16 mouse cellular contexts compared by ENCODE assay signal in genomic region chr5:97016842-97017577, GRCm38 (mm10). TPM values are rescaled to one million over a fixed set of nuclear protein-coding genes. Genes with fewer than 3 reads are reported as not detected.
DNase-seq lines count a peak whose midpoint lies in the region; ATAC-seq and TF ChIP-seq lines count a peak whose summit lies in the region.
"Had no signal": no experiment of that assay in that cellular context is flagged by ENCODE, and none has a peak within 500 bp of the region (broad histone marks: within the 10 kb centered on the region; RNA-seq: fewer than 3 reads in every experiment).

No protein-coding gene starts in this region.

- H3K4me2 ChIP-seq in hindbrain, postnatal 0 days (ENCODE audit: low read depth, low read length), result no peak overlapping the region
- H3K4me2 ChIP-seq in midbrain, embryonic 15.5 days, result no peak overlapping the region
- H3K4me2 ChIP-seq: embryonic facial prominence, embryonic 15.5 days; heart, embryonic 13.5 days; limb, embryonic 13.5 days had no signal

- peak; percentile 80 for DNase-seq in heart, adult 11 months
- no peak for DNase-seq in heart, adult 18-20 months
- peak; percentile 41 for DNase-seq in ovary, adult 18-20 months (ENCODE audit: low spot score)
- no peak for DNase-seq in ovary, postnatal 10 days (ENCODE audit: low spot score)
- DNase-seq in hindbrain, postnatal 0 days (ENCODE audit: low spot score), result peak; percentile 54
- DNase-seq in testis, postnatal 14 days (ENCODE audit: low spot score), result peak; percentile 83
- DNase-seq: adrenal gland, adult 2 months; lung, postnatal 10 days; right cerebral cortex, postnatal 25 days; thymus, postnatal 14 days had no signal

- no peaks in the 10 kb centered on the region for H3K36me3 ChIP-seq in hindbrain, postnatal 0 days (ENCODE audit: insufficient read depth, low read length)
- H3K36me3 ChIP-seq in midbrain, embryonic 15.5 days (replicated peaks), result no peaks in the 10 kb centered on the region
- H3K36me3 ChIP-seq: embryonic facial prominence, embryonic 15.5 days; heart, embryonic 13.5 days; limb, embryonic 13.5 days had no signal

- no peak for TF ChIP-seq CTCF in hindbrain, postnatal 0 days (IDR thresholded peaks at IDR 0.05; ENCODE audit: low read depth)

- H3K4me1 ChIP-seq in hindbrain, postnatal 0 days (ENCODE audit: insufficient read depth, low read length), result peaks cover 8% of the 10 kb centered on the region
- H3K4me1 ChIP-seq in midbrain, embryonic 15.5 days, result peaks cover 12% of the 10 kb centered on the region
- H3K4me1 ChIP-seq: embryonic facial prominence, embryonic 15.5 days; limb, embryonic 13.5 days had no signal

- H3K27ac ChIP-seq in hindbrain, postnatal 0 days, result peak overlapping the region; percentile 62
- H3K27ac ChIP-seq in midbrain, embryonic 15.5 days, result no peak overlapping the region
- H3K27ac ChIP-seq: embryonic facial prominence, embryonic 15.5 days; heart, embryonic 13.5 days; kidney, postnatal 0 days; limb, embryonic 13.5 days had no signal

- 56% methylated on average over 9 of the region's 9 CpGs for WGBS in hindbrain, postnatal 0 days
- WGBS in midbrain, embryonic 15.5 days, result 84% methylated on average over 9 of the region's 9 CpGs

- no peak overlapping the region for H3K4me3 ChIP-seq in hindbrain, postnatal 0 days (ENCODE audit: low read length)
- H3K4me3 ChIP-seq in midbrain, embryonic 15.5 days, result no peak overlapping the region
- H3K4me3 ChIP-seq: embryonic facial prominence, embryonic 15.5 days; heart, embryonic 13.5 days; limb, embryonic 13.5 days had no signal

- no peak overlapping the region for H3K9ac ChIP-seq in hindbrain, postnatal 0 days (replicated peaks; ENCODE audit: low read length)
- H3K9ac ChIP-seq in midbrain, embryonic 15.5 days, result no peak overlapping the region
- H3K9ac ChIP-seq: embryonic facial prominence, embryonic 15.5 days; heart, embryonic 13.5 days; limb, embryonic 13.5 days had no signal

- H3K27me3 ChIP-seq in hindbrain, postnatal 0 days (ENCODE audit: insufficient read depth, low read length), result no peaks in the 10 kb centered on the region
- no peaks in the 10 kb centered on the region for H3K27me3 ChIP-seq in midbrain, embryonic 15.5 days (replicated peaks)
- H3K27me3 ChIP-seq: embryonic facial prominence, embryonic 15.5 days; heart, embryonic 13.5 days; limb, embryonic 13.5 days had no signal

- no peaks in the 10 kb centered on the region for H3K9me3 ChIP-seq in hindbrain, postnatal 0 days (ENCODE audit: low read length)
- H3K9me3 ChIP-seq in midbrain, embryonic 15.5 days, result no peaks in the 10 kb centered on the region
- H3K9me3 ChIP-seq: embryonic facial prominence, embryonic 15.5 days; heart, embryonic 13.5 days; limb, embryonic 13.5 days had no signal

- peak; percentile 74; the same call in 1 of the 2 replicates for ATAC-seq in hindbrain, postnatal 0 days
- no peak for ATAC-seq in granulocyte monocyte progenitor cell, adult 5-6 weeks (replicated peaks; ENCODE audit: poor library complexity, severe bottlenecking)
- ATAC-seq in midbrain, embryonic 15.5 days (replicated peaks), result no peak

RNA-seq across cellular contexts. Expression of gene Bmp2k, which starts 19.5 kb away (rescaled TPM):
- 1 to 10 TPM; 6.7 to 7.0 TPM for total RNA-seq in heart, adult 18-20 months (2021)
- total RNA-seq in hindbrain, postnatal 0 days (2014; rRNA removed), result 18.5 and 21.7 TPM in 2 replicates
- 10.3 and 10.5 TPM in 2 replicates for polyA plus RNA-seq in hindbrain, postnatal 0 days (2015; fragmentation: Nextera tagmentation; extraction: Ambion mirVana)
- 23.5 and 25.2 TPM in 2 replicates for total RNA-seq in granulocyte monocyte progenitor cell, adult 5-6 weeks (2014; fragmentation: Nextera tagmentation)
- total RNA-seq in granulocyte monocyte progenitor cell, adult 5-6 weeks (2017), result 16.2 and 18.1 TPM in 2 replicates
- 9.2 and 9.9 TPM in 2 replicates for polyA plus RNA-seq in midbrain, embryonic 15.5 days (2015; fragmentation: Nextera tagmentation; extraction: Ambion mirVana)

Comparison
In these comparisons a context has a peak if more than half of its experiments do, and no peak if none do; other contexts are left out.
1. DNase-seq: peak in heart, adult 11 months (single experiment), ovary, adult 18-20 months (single experiment), hindbrain, postnatal 0 days (single experiment) and testis, postnatal 14 days (single experiment); none in heart, adult 18-20 months (0 of 2) and ovary, postnatal 10 days (single experiment).